Mouse (Mus musculus) spleen, postnatal 0 days (tissue): Measurements from ENCODE around the gene Tfe3. TPM values are rescaled to one million over a fixed set of nuclear protein-coding genes. Genes with fewer than 3 reads are reported as not detected.

Experiments used
- microRNA counts: library from miRNA; unstranded; fragments of <30 nt; microRNA quantifications from one replicate; lab custom pipeline; 2015
- polyA plus RNA-seq: library from polyadenylated mRNA; unstranded; fragments of >200 nt; fragmentation: Nextera tagmentation; extraction: Ambion mirVana; gene quantifications from 2 replicates; pipeline ENCODE4 v1.2.1, GENCODE M21; 2015

Gene Tfe3
- 14.4 and 18.0 TPM in 2 replicates for polyA plus RNA-seq

DNA sequence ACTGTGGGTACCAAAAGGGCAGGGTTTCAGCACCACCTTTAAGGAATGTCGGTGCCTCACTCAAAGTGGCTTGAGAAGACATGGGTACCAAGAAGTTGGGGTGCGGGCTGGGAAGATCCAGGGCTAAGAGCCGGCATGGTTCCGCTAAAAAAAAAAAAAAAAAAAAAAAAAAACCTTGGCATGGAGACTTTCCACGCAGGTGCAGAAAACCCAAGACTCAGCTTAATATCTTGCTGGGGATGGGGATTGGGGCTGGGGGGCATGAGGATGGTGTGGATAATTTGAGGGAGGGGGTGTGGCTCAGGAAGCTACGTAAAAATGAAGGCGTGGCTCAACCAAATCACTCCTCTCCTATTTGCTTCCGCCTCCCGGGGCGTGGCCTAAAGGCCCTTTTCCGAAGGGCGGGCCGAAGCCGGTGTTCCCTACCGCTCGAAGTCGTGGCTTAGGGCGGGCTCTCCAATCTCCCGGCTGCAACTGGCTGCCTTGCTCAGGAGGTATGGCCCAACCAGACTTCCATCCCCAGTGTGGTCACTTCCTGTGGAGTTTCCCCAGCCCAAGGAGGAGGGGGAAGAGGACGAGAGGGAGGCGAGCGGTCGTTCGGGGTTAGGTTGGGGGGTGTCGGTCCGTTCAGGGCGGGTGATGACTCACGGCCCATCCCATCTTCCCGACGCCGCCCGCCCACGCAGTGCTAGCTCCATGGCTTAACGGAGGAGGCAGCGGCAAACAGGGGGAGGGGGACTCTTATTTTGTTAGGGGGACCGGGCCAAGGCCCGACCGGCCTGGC lies at the start of gene Tfe3:
Gene Tfe3, plus strand, starts transcription at position 424 of the 784 bp plus-strand sequence.

DNA sequence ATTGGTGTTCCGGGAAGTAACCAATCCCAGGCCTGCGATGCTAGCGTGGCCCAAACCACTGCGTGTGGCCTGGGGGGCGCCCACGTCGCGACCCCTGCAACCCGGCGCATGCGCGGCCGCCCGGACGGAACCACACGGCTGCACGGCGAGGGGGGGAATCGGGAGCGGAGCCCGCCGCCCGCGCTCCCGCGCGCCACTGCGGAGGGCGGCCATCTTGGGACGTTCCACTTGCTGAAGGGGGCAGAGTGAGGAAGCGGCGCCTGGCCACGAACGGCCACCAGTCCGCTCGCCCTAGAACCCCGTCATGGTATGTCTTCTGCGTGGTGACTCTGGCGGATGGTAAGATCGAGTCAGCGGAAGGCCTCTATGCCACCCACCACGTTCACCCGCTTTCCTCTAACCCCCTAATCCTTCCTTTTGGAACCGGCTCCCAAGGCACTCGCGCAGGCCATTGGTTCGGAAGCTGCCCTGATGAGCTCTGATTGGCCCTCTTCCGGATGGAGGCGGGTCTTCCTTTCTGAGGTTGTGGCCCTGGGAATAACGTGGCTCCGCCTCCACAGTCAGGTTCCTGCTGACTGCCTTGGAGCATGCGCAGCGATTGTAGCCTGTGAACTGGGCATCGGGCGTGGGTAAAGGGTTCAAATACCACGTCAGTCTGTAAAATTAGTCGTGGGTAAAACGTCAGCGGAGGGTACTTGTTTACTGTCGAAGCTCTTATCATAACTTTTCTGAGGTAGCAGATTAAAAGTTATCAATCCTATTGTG lies 48.0 kb upstream of the Tfe3 start, which contains the start of gene Wdr45:
Gene Wdr45, plus strand, starts transcription at position 199 of the 765 bp plus-strand sequence.

DNA sequence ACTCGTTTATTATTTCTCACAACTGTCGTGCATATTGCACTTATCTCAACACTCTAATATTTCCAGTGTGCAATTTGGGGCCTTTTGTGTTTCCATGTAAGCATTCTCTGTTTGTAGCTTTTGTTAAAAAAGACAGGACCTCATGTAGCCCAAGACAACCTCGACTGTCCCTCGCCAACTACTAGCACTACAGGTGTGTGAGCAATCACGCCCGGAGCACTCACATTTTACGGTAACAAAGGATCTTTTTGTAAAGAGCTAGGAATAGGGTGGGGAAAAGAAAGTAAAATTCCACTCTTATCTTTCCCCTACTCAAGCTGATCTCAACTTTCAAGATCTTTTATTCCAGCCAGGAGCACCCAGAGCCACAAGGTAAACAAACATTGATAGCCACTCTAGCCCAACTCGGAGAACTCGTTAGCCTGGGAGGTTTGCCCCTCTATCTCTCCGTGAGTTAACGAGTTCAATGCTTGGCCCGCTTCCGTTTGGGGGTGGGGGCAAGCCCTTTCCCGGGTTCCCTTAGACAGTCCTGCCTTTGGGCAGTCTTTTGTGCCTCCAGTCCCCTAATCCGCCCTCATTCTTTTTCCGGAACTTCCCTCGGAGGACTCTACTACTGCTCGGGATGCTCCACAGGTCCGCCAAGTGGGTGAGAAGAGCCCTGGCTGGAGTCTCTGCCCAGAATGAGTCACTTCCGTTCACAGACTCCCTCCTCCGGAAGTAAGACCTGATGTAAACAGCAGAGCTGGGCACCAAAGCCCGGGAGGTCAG lies 40.7 kb upstream of the Tfe3 start, which contains the start of gene Gm45208:
Gene Gm45208, plus strand, starts transcription at position 732 of the 768 bp plus-strand sequence.

DNA sequence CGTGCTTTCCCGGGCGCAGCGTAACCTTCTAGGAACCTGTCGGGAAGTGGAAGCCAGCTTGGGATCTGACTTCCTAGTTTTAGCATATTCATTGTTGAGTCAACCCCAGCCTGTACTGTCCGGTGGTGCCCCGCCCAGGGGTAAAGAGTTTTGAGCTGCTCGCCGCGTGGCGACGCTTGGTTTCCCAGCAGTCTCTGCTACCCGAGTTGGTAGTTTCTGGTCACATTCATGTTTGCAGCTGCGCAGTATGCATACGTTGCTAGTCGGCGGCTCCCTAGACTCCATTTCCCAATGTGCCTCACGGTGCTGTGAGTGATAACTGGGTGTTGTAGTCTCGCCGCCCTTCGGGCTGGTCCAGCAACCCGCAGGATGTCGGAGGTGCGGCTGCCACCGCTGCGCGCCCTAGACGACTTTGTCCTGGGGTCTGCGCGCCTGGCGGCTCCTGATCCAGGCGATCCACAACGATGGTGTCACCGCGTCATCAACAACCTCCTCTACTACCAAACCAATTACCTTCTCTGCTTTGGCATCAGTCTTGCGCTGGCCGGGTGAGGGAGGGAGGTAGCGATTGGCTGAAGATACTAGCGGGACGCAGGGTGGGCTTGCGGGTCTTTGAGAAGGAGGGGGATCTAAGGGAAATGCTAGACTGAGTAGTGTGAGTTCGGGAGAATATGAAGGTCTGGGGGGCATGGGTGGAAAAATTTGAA lies 34.0 kb upstream of the Tfe3 start, which contains the start of gene Praf2:
Gene Praf2, plus strand, starts transcription at position 225 of the 707 bp plus-strand sequence.

DNA sequence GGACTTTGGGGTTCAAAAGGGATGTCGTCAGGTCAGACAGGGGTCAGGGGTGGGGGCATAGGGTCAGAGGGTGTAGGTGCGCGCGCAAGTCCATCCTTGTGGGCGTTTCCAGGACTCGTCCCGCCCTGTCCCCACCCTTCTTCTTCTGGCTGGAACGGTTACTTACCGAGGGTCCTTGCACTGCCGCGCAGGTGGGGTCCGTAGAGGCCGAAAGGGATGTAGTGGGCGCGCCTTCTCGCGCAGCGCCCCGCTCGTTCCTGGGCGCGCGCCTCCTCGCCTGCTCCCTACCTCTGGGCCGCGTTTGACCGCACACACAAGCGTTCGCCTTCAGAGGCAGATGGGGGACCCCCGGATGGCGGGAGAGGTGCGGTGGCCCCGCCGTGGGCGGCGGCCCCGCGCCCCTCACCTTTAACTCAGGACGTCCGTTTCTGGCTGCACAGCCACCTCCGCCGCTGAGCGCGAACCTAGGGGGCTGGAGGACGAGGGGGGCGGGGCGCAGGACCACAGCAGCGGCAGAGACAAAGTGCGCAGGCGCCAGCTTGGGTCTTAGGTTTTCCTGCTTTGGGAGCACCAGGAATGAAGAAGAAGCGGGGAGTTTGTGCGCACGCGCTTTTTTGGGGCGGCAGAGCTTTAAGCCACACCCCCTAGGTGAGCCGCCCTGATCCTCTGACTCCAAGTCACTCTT lies 11.8 kb upstream of the Tfe3 start, which contains the start of gene Ccdc120:
Gene Ccdc120, minus strand, starts transcription at position 474 of the 685 bp plus-strand sequence.

DNA sequence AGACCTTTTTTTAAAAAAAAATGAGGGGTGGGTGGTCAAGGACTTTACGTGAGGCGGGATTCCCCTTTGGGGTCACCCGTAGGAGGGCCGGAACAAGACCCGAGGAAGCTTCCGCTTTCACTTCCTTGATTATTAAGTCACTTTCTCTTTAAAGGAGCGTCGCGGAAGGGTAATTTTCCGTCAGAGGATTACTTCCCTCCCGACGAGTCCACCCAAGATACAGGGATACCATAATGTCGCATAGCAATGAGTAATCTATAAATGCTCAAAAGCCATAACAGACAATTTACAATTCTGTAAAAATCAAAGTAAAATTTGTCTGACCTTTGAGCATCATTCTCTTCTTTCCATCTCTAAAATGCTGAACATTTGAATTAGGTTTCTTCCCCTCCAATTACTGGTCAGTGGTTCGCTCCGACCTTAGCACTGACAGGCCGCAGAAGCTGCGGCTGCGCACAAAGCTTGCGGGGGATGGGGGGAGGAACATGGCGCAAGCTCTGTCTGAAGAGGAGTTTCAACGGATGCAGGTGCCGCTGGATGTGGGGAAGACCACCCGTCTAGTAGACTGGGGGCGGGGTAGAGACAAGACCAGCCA lies 27.3 kb downstream of the Tfe3 start, which contains the start of gene Gripap1:
Gene Gripap1, plus strand, starts transcription at position 224 of the 595 bp plus-strand sequence.

DNA sequence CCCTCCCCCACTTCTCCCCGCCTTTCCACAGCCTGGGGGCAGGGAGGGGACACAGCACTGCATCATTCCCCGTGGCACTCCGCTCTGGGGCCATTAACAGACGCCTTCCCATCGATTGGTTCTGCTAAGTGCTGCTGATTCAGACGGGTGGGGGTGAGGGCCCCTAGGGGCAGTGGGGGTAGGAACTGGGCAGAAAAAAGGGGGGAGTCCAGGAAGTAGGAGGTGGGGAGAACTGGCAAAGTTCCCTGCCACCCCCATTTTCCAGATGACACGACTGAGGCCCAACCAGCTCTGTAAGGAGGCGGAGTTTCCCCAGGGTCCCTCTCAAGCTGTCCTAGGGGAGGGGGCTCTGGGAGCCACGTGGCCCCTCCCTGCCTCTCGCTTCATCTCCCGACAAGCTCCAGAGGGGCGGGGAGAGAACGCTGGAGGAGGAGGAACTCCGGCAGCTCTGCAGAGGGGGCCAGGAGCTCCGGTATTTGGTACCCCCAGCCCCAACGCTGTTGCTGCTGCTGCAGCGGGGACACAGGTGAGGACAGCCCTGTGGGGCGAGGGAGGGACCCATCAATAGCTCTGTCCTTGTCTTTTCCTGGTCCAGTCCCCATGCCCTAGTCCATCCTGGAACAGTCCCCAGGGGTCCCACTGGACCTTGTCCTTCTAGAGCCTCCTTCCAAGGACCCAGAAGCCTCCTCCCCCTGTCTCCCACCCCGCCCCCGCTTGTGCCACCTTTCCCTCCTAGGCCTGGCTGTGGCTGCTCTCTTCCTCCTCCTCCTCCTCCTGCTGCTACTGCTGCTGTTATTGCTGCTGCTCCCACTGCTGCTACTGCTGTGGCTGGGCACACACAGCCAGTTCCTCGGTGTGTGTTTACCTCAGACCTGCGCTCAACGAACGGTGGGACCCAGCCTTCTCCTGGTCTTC lies 59.8 kb downstream of the Tfe3 start, which contains the start of gene Kcnd1:
Gene Kcnd1, plus strand, starts transcription at position 425 of the 915 bp plus-strand sequence.

MicroRNA genes within 50 kb of the gene (microRNA counts, 519-probe panel; counts per million panel counts)
- microRNA mmu-miR-1198 (lab: Ali Mortazavi, UCI) = 4,280 counts per million, percentile 19 among the panel's probes with 10 or more counts

Other genes starting within 250 kb of the Tfe3 start
- gene Foxp3, start 188.9 kb upstream of the Tfe3 start, polyA plus RNA-seq = not detected in 2 replicates
- 0.25 and 0.29 TPM in 2 replicates for gene Ppp1r3f, start 188.3 kb upstream of the Tfe3 start, polyA plus RNA-seq
- gene Ccdc22, start 157.0 kb upstream of the Tfe3 start, polyA plus RNA-seq = 20.3 and 21.9 TPM in 2 replicates
- 0.06 and 0.11 TPM in 2 replicates for gene Cacna1f, start 155.5 kb upstream of the Tfe3 start, polyA plus RNA-seq
- gene Syp, start 124.1 kb upstream of the Tfe3 start, polyA plus RNA-seq = 0.34 and 0.43 TPM in 2 replicates
- gene Prickle3, start 105.3 kb upstream of the Tfe3 start, polyA plus RNA-seq = 4.6 and 5.8 TPM in 2 replicates
- 82.0 and 99.0 TPM in 2 replicates for gene Plp2, start 91.2 kb upstream of the Tfe3 start, polyA plus RNA-seq
- gene Magix, start 81.3 kb upstream of the Tfe3 start, polyA plus RNA-seq = 0.34 and 0.70 TPM in 2 replicates
- 15.6 and 16.1 TPM in 2 replicates for gene Gpkow, start 65.4 kb upstream of the Tfe3 start, polyA plus RNA-seq
- gene Wdr45, start 48.2 kb upstream of the Tfe3 start, polyA plus RNA-seq = 23.5 and 26.1 TPM in 2 replicates
- gene Gm45208, start 40.3 kb upstream of the Tfe3 start, polyA plus RNA-seq = 0.69 and 0.82 TPM in 2 replicates
- 7.2 and 7.9 TPM in 2 replicates for gene Praf2, start 34.1 kb upstream of the Tfe3 start, polyA plus RNA-seq
- 2.1 and 2.4 TPM in 2 replicates for gene Ccdc120, start 11.7 kb upstream of the Tfe3 start, polyA plus RNA-seq
- 38.5 and 43.6 TPM in 2 replicates for gene Gripap1, start 27.2 kb downstream of the Tfe3 start, polyA plus RNA-seq
- gene Kcnd1, start 59.7 kb downstream of the Tfe3 start, polyA plus RNA-seq = 0.41 and 0.44 TPM in 2 replicates
- 47.1 and 48.6 TPM in 2 replicates for gene Otud5, start 78.8 kb downstream of the Tfe3 start, polyA plus RNA-seq
- 4.5 and 6.1 TPM in 2 replicates for gene Pim2, start 115.7 kb downstream of the Tfe3 start, polyA plus RNA-seq
- gene Slc35a2, start 121.5 kb downstream of the Tfe3 start, polyA plus RNA-seq = 14.2 and 17.2 TPM in 2 replicates
- gene Pqbp1, start 136.7 kb downstream of the Tfe3 start, polyA plus RNA-seq = 56.8 and 65.6 TPM in 2 replicates
- gene Timm17b, start 136.8 kb downstream of the Tfe3 start, polyA plus RNA-seq = 104 and 105 TPM in 2 replicates
- gene Gm10491, start 145.3 kb downstream of the Tfe3 start, polyA plus RNA-seq = not detected in 2 replicates
- gene Gm10490, start 147.0 kb downstream of the Tfe3 start, polyA plus RNA-seq = not detected in 2 replicates
- 0.10 and 0.12 TPM in 2 replicates for gene Pcsk1n, start 157.3 kb downstream of the Tfe3 start, polyA plus RNA-seq
- not detected in 2 replicates for gene Eras, start 166.0 kb downstream of the Tfe3 start, polyA plus RNA-seq
- gene Hdac6, start 185.3 kb downstream of the Tfe3 start, polyA plus RNA-seq = 4.6 and 5.7 TPM in 2 replicates
- gene Gata1, start 215.5 kb downstream of the Tfe3 start, polyA plus RNA-seq = 115 and 131 TPM in 2 replicates